Mouse (Mus musculus) natural killer cell, adult 2 months (primary cell): ENCODE results near the gene Tbc1d30.

Experiments
- DNase-seq, 2 experiments: peaks; one replicate each; pipeline ENCODE4 v3.0.0; 2022; ENCODE audit warnings: low spot score in 2 of 2

Gene Tbc1d30

DNA sequence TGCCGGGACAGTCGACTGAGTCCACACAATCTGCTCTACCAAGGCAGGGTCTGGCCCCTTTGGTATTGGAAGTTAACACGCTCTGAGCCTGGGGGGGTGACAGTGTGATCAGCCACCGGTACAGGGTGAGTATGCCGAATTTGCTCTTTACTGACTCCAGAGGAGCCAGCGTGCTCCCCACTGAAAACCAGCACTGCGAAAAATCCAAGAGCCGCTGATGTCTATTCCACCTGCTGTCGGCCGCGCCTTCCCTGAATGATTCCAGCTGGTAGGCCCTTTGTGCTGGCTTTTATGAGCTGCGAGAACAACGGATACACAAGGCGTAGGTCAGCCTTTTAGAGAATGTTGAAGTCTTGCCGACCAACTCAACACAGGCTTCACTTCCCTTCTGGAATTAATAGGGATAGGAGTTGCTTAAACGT, 123.1 kb downstream of the Tbc1d30 start:
- no peak for DNase-seq

DNA sequence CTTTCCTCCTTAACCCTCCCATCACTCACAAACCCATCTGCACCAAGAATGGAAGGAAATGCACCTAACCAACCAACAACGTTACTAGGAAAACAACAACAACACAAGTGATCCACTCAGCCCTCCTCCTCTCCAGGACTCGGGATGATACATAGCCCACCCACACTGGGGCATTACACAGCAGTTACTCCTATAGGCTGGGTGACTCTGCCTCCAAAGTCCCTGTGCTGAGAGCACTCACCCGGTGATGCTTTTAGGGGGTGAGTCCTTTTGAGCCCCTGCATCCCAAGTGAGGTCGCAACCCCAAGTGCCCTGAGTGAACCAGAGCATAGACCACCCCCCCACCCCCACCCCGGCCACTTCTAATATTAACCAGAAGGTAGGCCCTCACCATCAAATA, 123.7 kb downstream of the Tbc1d30 start:
- no peak for DNase-seq

DNA sequence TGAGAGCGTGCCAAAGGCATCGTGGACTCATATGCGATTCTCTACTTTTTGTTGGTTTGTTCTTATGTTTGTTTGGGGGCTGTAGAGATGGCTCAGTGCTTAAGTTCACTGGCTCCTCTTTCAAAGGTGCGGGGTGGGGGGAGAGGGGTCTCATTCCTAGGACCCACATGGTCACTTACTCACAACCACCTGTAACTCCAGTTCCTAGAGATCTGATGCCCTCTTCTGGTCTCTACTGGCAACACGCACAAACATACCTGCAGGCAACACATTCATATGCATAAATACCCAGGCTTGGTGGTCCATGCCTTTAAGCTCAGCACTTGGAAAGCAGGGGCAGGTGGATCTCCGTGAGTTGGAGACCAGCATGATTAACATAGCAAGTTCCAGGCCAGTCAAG, 125.4 kb downstream of the Tbc1d30 start:
- no peak for DNase-seq

DNA sequence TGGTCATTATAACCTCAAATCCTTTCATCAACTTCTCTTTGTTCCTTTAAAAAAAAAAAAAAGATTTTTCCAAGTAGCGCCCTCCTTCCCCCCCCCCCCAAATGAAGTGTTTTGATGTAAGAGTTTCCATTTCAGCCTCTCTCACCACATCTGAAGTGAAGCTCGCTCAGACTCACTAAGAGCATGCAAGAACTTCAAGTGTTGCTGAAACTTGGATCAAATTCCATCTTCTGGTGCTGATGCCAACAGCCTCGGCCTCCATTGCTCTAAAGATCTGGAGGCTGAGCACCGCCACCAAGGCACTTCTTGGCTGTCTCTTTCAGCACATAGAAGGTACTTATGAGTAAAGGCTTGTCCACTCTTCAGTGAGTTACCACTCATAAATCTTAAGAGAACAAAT, 128.2 kb downstream of the Tbc1d30 start:
- no peak for DNase-seq

DNA sequence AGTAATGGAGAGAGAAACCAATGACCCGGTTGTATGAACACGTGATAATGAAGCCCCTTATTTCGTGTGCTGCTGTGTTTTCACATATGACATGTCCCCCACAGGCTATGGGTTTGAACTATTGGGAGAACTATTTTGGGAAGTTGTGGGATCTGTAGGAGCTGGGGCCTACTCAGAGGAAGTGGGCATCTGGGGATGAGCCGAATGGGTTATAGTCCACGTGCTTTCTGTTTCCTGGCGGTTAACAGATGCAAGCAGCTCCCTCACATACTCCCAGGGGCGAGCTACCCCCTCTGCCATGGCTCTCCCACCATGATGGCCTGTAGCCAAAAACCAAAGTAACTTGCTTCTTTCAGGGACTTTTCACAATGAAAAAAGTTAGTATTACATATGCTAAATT, 132.5 kb downstream of the Tbc1d30 start:
- no peak for DNase-seq

DNA sequence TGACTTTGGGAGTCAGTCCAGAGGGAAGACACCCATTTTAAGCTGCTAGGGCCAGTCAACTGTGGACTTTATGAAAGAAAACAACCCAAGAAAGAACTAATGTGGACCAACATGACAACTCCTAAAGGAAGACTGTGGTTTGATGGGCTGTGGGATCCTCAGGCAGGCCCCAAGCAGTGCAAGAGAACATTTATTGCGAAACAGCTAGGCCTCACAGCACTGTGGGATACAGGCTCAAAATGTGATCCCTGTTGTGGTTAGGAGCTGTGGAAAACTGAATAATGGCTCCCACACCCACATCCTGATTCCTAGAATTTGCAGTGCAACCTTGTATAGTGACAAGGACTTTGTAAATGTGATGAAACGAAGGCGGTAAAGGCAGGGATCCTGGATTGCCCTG, 134.3 kb downstream of the Tbc1d30 start:
- DNase-seq = no peak
